11 mouse cellular contexts compared by ENCODE assay signal in genomic region chr10:58223972-58224805, GRCm38 (mm10). TPM values are rescaled to one million over a fixed set of nuclear protein-coding genes. Genes with fewer than 3 reads are reported as not detected.
DNase-seq lines count a peak whose midpoint lies in the region; ATAC-seq and TF ChIP-seq lines count a peak whose summit lies in the region.
"Not testable (repeated sequence)": the region's sequence is repeated elsewhere in the genome, so short reads cannot be mapped to it uniquely, and the experiment has no call there.
"Had no signal": no experiment of that assay in that cellular context is flagged by ENCODE, and none has a peak within 500 bp of the region (broad histone marks: within the 10 kb centered on the region; RNA-seq: fewer than 3 reads in every experiment).

No protein-coding gene starts in this region.

- not testable (repeated sequence) for H3K9ac ChIP-seq in ES-Bruce4 (ENCODE audit: low read depth, poor library complexity, severe bottlenecking); forebrain, embryonic 14.5 days (ENCODE audit: low read length); lung, postnatal 0 days (replicated peaks; ENCODE audit: low read depth)

- not testable (repeated sequence) for TF ChIP-seq CTCF in ES-Bruce4 (IDR thresholded peaks at IDR 0.05; ENCODE audit: low read depth, low read length); lung, postnatal 0 days (IDR thresholded peaks at IDR 0.05)

- WGBS in forebrain, embryonic 14.5 days: 87% methylated on average over 27 of the region's 31 CpGs
- WGBS in lung, postnatal 0 days: 85% methylated on average over 31 of the region's 31 CpGs

- intact Hi-C loops in heart, postnatal 25 days (cut with DNase I): not testable (repeated sequence)

- not testable (repeated sequence) for H3K4me2 ChIP-seq in forebrain, embryonic 14.5 days (ENCODE audit: low read length); lung, postnatal 0 days (replicated peaks; ENCODE audit: low read depth, low read length)

- not testable (repeated sequence) for H3K4me1 ChIP-seq in ES-Bruce4 (ENCODE audit: control insufficient read depth, insufficient read depth, low read length); forebrain, embryonic 14.5 days (ENCODE audit: control insufficient read depth, insufficient read depth, low read length); lung, postnatal 0 days (ENCODE audit: insufficient read depth, low read depth, low read length)

- H3K36me3 ChIP-seq in ES-Bruce4 (ENCODE audit: control insufficient read depth, insufficient read depth, low read length, poor library complexity, severe bottlenecking); forebrain, embryonic 14.5 days (ENCODE audit: control insufficient read depth, insufficient read depth, low read length); lung, postnatal 0 days (ENCODE audit: insufficient read depth, low read length): not testable (repeated sequence)

- H3K4me3 ChIP-seq in ES-Bruce4 (ENCODE audit: low read depth, low read length); forebrain, embryonic 14.5 days (ENCODE audit: low read depth, low read length); lung, postnatal 0 days (ENCODE audit: low read depth, low read length): not testable (repeated sequence)

- DNase-seq in adrenal gland, postnatal 4 days (ENCODE audit: low spot score in 2 of 2): peak; percentile 89 to 95
- DNase-seq in forebrain, embryonic 14.5 days (ENCODE audit: low spot score): peak; percentile 17
- peak; percentile 76 for DNase-seq in heart, postnatal 25 days (ENCODE audit: low spot score)
- DNase-seq in layer of hippocampus, adult 9-11 months: peak; percentile 76
- peak; percentile 32 for DNase-seq in lung, postnatal 0 days (ENCODE audit: low spot score)
- DNase-seq in right cerebral cortex, postnatal 25 days: peak; percentile 74
- DNase-seq in thymus, postnatal 14 days: peak; percentile 66

- H3K9me3 ChIP-seq in ES-Bruce4 (replicated peaks; ENCODE audit: control insufficient read depth, insufficient read depth, low read length, poor library complexity, severe bottlenecking); forebrain, embryonic 14.5 days (replicated peaks; ENCODE audit: control insufficient read depth, low read length); lung, postnatal 0 days (ENCODE audit: low read length): not testable (repeated sequence)

- not testable (repeated sequence) for ATAC-seq in forebrain, embryonic 14.5 days; lung, postnatal 0 days

- TF ChIP-seq EP300 in ES-Bruce4 (IDR thresholded peaks at IDR 0.05; ENCODE audit: insufficient read depth, low read depth, low read length): 0 out of 2 replicates have a peak, but pooled peaks have one; percentile 9
- not testable (repeated sequence) for TF ChIP-seq EP300 in lung, postnatal 0 days (IDR thresholded peaks at IDR 0.05)

- TF ChIP-seq POLR2A in ES-Bruce4 (IDR thresholded peaks at IDR 0.05; ENCODE audit: insufficient read depth, low read length): not testable (repeated sequence)

- H3K27ac ChIP-seq in ES-Bruce4 (ENCODE audit: insufficient read depth, low read length); forebrain, embryonic 14.5 days (ENCODE audit: low read depth, low read length); lung, postnatal 0 days (ENCODE audit: low read length): not testable (repeated sequence)

- not testable (repeated sequence) for H3K27me3 ChIP-seq in ES-Bruce4 (ENCODE audit: control insufficient read depth, insufficient read depth, low read length, poor library complexity, severe bottlenecking); forebrain, embryonic 14.5 days (replicated peaks; ENCODE audit: control insufficient read depth, insufficient read depth, low read length); lung, postnatal 0 days (replicated peaks; ENCODE audit: insufficient read depth, low read length)

RNA-seq across cellular contexts. Expression of gene AW822073, which starts 0.5 kb away (rescaled TPM):
- polyA plus RNA-seq in ES-Bruce4 (2011; ENCODE audit: insufficient read depth, insufficient read length, low read depth, missing spikeins): not detected in 2 replicates
- total RNA-seq in adrenal gland, postnatal 4 days (2021): not detected
- polyA plus RNA-seq in forebrain, embryonic 14.5 days (2014; fragmentation: Nextera tagmentation; extraction: Ambion mirVana): not detected in 2 replicates
- not detected for total RNA-seq in heart, postnatal 25 days (2021)
- not detected in 2 replicates for polyA plus RNA-seq in lung, postnatal 0 days (2015; fragmentation: Nextera tagmentation; extraction: Ambion mirVana)
- polyA plus RNA-seq: cortical plate, adult 2 months; forebrain, embryonic 16.5 days; hindbrain, embryonic 14.5 days had no signal

RNA-seq across cellular contexts. Expression of gene Duxf3, which starts 8.3 kb away (rescaled TPM):
- not detected in 2 replicates for polyA plus RNA-seq in ES-Bruce4 (2011; ENCODE audit: insufficient read depth, insufficient read length, low read depth, missing spikeins)
- not detected for total RNA-seq in adrenal gland, postnatal 4 days (2021)
- not detected in 2 replicates for polyA plus RNA-seq in forebrain, embryonic 14.5 days (2014; fragmentation: Nextera tagmentation; extraction: Ambion mirVana)
- not detected for total RNA-seq in heart, postnatal 25 days (2021)
- polyA plus RNA-seq in lung, postnatal 0 days (2015; fragmentation: Nextera tagmentation; extraction: Ambion mirVana): not detected in 2 replicates
- polyA plus RNA-seq: forebrain, embryonic 16.5 days; hindbrain, embryonic 14.5 days had no signal

RNA-seq across cellular contexts. Expression of gene Gm4981, which starts 12.3 kb away (rescaled TPM):
- polyA plus RNA-seq in ES-Bruce4 (2011; ENCODE audit: insufficient read depth, insufficient read length, low read depth, missing spikeins): not detected in 2 replicates
- not detected for total RNA-seq in adrenal gland, postnatal 4 days (2021)
- not detected in 2 replicates for polyA plus RNA-seq in forebrain, embryonic 14.5 days (2014; fragmentation: Nextera tagmentation; extraction: Ambion mirVana)
- not detected for total RNA-seq in heart, postnatal 25 days (2021)
- polyA plus RNA-seq in lung, postnatal 0 days (2015; fragmentation: Nextera tagmentation; extraction: Ambion mirVana): not detected in 2 replicates
- polyA plus RNA-seq: forebrain, embryonic 16.5 days; hindbrain, embryonic 14.5 days had no signal

RNA-seq across cellular contexts. Expression of gene Gcc2, which starts 31.1 kb away (rescaled TPM):
- 21.0 and 22.5 TPM in 2 replicates for polyA plus RNA-seq in ES-Bruce4 (2011; ENCODE audit: insufficient read depth, insufficient read length, low read depth, missing spikeins)
- 10 to 100 TPM; 51.6 to 56.6 TPM for total RNA-seq in adrenal gland, postnatal 4 days (2021)
- 56.8 and 58.8 TPM in 2 replicates for polyA plus RNA-seq in forebrain, embryonic 14.5 days (2014; fragmentation: Nextera tagmentation; extraction: Ambion mirVana)
- 10 to 100 TPM; 28.5 to 33.6 TPM for total RNA-seq in heart, postnatal 25 days (2021)
- polyA plus RNA-seq in lung, postnatal 0 days (2015; fragmentation: Nextera tagmentation; extraction: Ambion mirVana): 91.7 and 98.0 TPM in 2 replicates

Comparison
In these comparisons a context has a peak if more than half of its experiments do, and no peak if none do; other contexts are left out.
1. DNase-seq: peak in every context shown above with its lines; median percentile 92 in adrenal gland, postnatal 4 days; 76 in heart, postnatal 25 days; 76 in layer of hippocampus, adult 9-11 months; 74 in right cerebral cortex, postnatal 25 days; 66 in thymus, postnatal 14 days; 32 in lung, postnatal 0 days; 17 in forebrain, embryonic 14.5 days.